ENCODE assay signal across 18 mouse cellular contexts in genomic region chr14:119800856-119801255, GRCm38 (mm10).
"Had no signal": no experiment of that assay in that cellular context is flagged by ENCODE, and none has a peak within 500 bp of the region (broad histone marks: within the 10 kb centered on the region; RNA-seq: fewer than 3 reads in every experiment).

No protein-coding gene starts in this region.

- ATAC-seq: midbrain, embryonic 15.5 days had no signal

- H3K9ac ChIP-seq: lung, embryonic 14.5 days; midbrain, embryonic 12.5 days; midbrain, embryonic 15.5 days; neural tube, embryonic 13.5 days; neural tube, embryonic 15.5 days had no signal

- H3K4me2 ChIP-seq: lung, embryonic 14.5 days; midbrain, embryonic 12.5 days; midbrain, embryonic 15.5 days; neural tube, embryonic 13.5 days; neural tube, embryonic 15.5 days had no signal

- H3K4me3 ChIP-seq: midbrain, embryonic 10.5 days; midbrain, embryonic 12.5 days; midbrain, embryonic 15.5 days; myocyte; neural tube, embryonic 13.5 days; neural tube, embryonic 15.5 days had no signal

- H3K9me3 ChIP-seq: midbrain, embryonic 10.5 days; midbrain, embryonic 12.5 days; midbrain, embryonic 15.5 days; neural tube, embryonic 13.5 days; neural tube, embryonic 15.5 days had no signal

- H3K36me3 ChIP-seq: midbrain, embryonic 10.5 days; midbrain, embryonic 12.5 days; midbrain, embryonic 15.5 days; neural tube, embryonic 13.5 days; neural tube, embryonic 15.5 days had no signal

- H3K27me3 ChIP-seq: midbrain, embryonic 12.5 days; midbrain, embryonic 15.5 days; neural tube, embryonic 13.5 days; neural tube, embryonic 15.5 days had no signal

- DNase-seq: lung, adult 18-20 months; lung, embryonic 14.5 days; lung, postnatal 10 days; lung, postnatal 4 days; retina, postnatal 1 day; right cerebral cortex, adult 18-20 months; right cerebral cortex, postnatal 25 days; right cerebral cortex, postnatal 4 days; spleen, adult 18-20 months; thymus, adult 18-20 months; thymus, postnatal 14 days; thymus, postnatal 36 days had no signal

- H3K4me1 ChIP-seq: midbrain, embryonic 10.5 days; midbrain, embryonic 12.5 days; midbrain, embryonic 15.5 days had no signal

- H3K27ac ChIP-seq: midbrain, embryonic 10.5 days; midbrain, embryonic 12.5 days; midbrain, embryonic 15.5 days; neural tube, embryonic 13.5 days; neural tube, embryonic 15.5 days had no signal
